Mouse (Mus musculus) liver (tissue): ENCODE results near the gene Gpat3.
A peak's percentile ranks its signal among the peaks of the same experiment; 100 is the strongest.

ENCODE experiments used
- DNase-seq: peaks from one replicate; pipeline ENCODE4 v3.0.0-alpha.2; 2020; ENCODE audit warnings: mixed read lengths

The Gpat3 gene

GRCm38 (mm10) chr5:100845485-100845847, at the start of gene Gpat3:
TSS of gene Gpat3 (plus strand) at chr5:100845713.
- DNase-seq, result peak; percentile 6

GRCm38 (mm10) chr5:100798165-100798860, 47.2 kb upstream of the Gpat3 start, which contains the start of the genes Helq and Mrps18c:
TSS of gene Helq (minus strand) at chr5:100798598.
TSS of gene Mrps18c (plus strand) at chr5:100798627.
- peak; percentile 95 for DNase-seq

GRCm38 (mm10) chr5:100818341-100818740, 27.2 kb upstream of the Gpat3 start:
- no peak for DNase-seq

GRCm38 (mm10) chr5:100819568-100820480, 25.7 kb upstream of the Gpat3 start:
- peak; percentile 34 for DNase-seq

- peak; percentile 94 for DNase-seq
Measured at GRCm38 (mm10) chr5:100820483-100821184, 24.9 kb upstream of the Gpat3 start, which contains the start of gene Abraxas1. TSS of gene Abraxas1 (minus strand) at chr5:100820965.

- no peak for DNase-seq
Measured at GRCm38 (mm10) chr5:100821375-100821774, 24.1 kb upstream of the Gpat3 start.

GRCm38 (mm10) chr5:100822826-100823225, 22.7 kb upstream of the Gpat3 start:
- no peak for DNase-seq

- no peak for DNase-seq
Measured at GRCm38 (mm10) chr5:100825975-100826374, 19.5 kb upstream of the Gpat3 start.

- no peak for DNase-seq
Measured at GRCm38 (mm10) chr5:100826531-100826930, 19.0 kb upstream of the Gpat3 start.

GRCm38 (mm10) chr5:100828701-100829100, 16.8 kb upstream of the Gpat3 start:
- DNase-seq, result no peak

- DNase-seq, result no peak
Measured at GRCm38 (mm10) chr5:100832680-100833079, 12.8 kb upstream of the Gpat3 start.

- no peak for DNase-seq
Measured at GRCm38 (mm10) chr5:100833841-100834240, 11.7 kb upstream of the Gpat3 start.

- DNase-seq, result no peak
Measured at GRCm38 (mm10) chr5:100835862-100836538, 9.5 kb upstream of the Gpat3 start.

- no peak for DNase-seq
Measured at GRCm38 (mm10) chr5:100837907-100838306, 7.6 kb upstream of the Gpat3 start.

GRCm38 (mm10) chr5:100844485-100844884, 1.0 kb upstream of the Gpat3 start:
- DNase-seq, result no peak

GRCm38 (mm10) chr5:100845848-100846598, 510 bp downstream of the Gpat3 start:
- DNase-seq, result peak; percentile 66

- DNase-seq, result no peak
Measured at GRCm38 (mm10) chr5:100846599-100846920, 1.0 kb downstream of the Gpat3 start.

GRCm38 (mm10) chr5:100847143-100847542, 1.6 kb downstream of the Gpat3 start:
- no peak for DNase-seq

GRCm38 (mm10) chr5:100853963-100854362, 8.4 kb downstream of the Gpat3 start:
- DNase-seq, result no peak

- no peak for DNase-seq
Measured at GRCm38 (mm10) chr5:100856552-100856951, 11.0 kb downstream of the Gpat3 start.

GRCm38 (mm10) chr5:100860417-100861053, 15.0 kb downstream of the Gpat3 start:
- DNase-seq, result peak; percentile 33
